Mouse (Mus musculus): ENCODE results near the gene Cyth3.

The Cyth3 gene

GRCm38 (mm10) chr5:143665561-143665960 is 43.3 kb downstream of the Cyth3 start:
- in situ Hi-C loops (cut with MboI, MseI): no loop called here

- in situ Hi-C loops (cut with MboI, MseI): no loop called here
Measured at GRCm38 (mm10) chr5:143666015-143666414, 43.8 kb downstream of the Cyth3 start.

- in situ Hi-C loops (cut with MboI, MseI): no loop called here
Measured at GRCm38 (mm10) chr5:143668884-143669283, 46.6 kb downstream of the Cyth3 start.

- in situ Hi-C loops (cut with MboI, MseI): no loop called here
Measured at GRCm38 (mm10) chr5:143669393-143669792, 47.1 kb downstream of the Cyth3 start.

GRCm38 (mm10) chr5:143669839-143670238 is 47.6 kb downstream of the Cyth3 start:
- in situ Hi-C loops (cut with MboI, MseI): no loop called here

- in situ Hi-C loops (cut with MboI, MseI): no loop called here
Measured at GRCm38 (mm10) chr5:143670740-143671415, 48.6 kb downstream of the Cyth3 start.

GRCm38 (mm10) chr5:143674576-143674975 is 52.3 kb downstream of the Cyth3 start:
- in situ Hi-C loops (cut with MboI, MseI): no loop called here

- in situ Hi-C loops (cut with MboI, MseI): no loop called here
Measured at GRCm38 (mm10) chr5:143676218-143676985, 54.2 kb downstream of the Cyth3 start.

GRCm38 (mm10) chr5:143677363-143677762 is 55.1 kb downstream of the Cyth3 start:
- in situ Hi-C loops (cut with MboI, MseI): no loop called here

GRCm38 (mm10) chr5:143678634-143679271 is 56.5 kb downstream of the Cyth3 start:
- in situ Hi-C loops (cut with MboI, MseI): no loop called here

- in situ Hi-C loops (cut with MboI, MseI): no loop called here
Measured at GRCm38 (mm10) chr5:143679654-143680053, 57.4 kb downstream of the Cyth3 start.

- in situ Hi-C loops (cut with MboI, MseI): no loop called here
Measured at GRCm38 (mm10) chr5:143683696-143684095, 61.4 kb downstream of the Cyth3 start.

GRCm38 (mm10) chr5:143684911-143685390 is 62.7 kb downstream of the Cyth3 start:
- in situ Hi-C loops (cut with MboI, MseI): no loop called here

- in situ Hi-C loops (cut with MboI, MseI): no loop called here
Measured at GRCm38 (mm10) chr5:143686456-143686855, 64.2 kb downstream of the Cyth3 start.

- in situ Hi-C loops (cut with MboI, MseI): no loop called here
Measured at GRCm38 (mm10) chr5:143687589-143687988, 65.3 kb downstream of the Cyth3 start.

- in situ Hi-C loops (cut with MboI, MseI): no loop called here
Measured at GRCm38 (mm10) chr5:143690392-143690791, 68.1 kb downstream of the Cyth3 start.

- in situ Hi-C loops (cut with MboI, MseI): no loop called here
Measured at GRCm38 (mm10) chr5:143690926-143691325, 68.7 kb downstream of the Cyth3 start.

GRCm38 (mm10) chr5:143696323-143696722 is 74.1 kb downstream of the Cyth3 start:
- in situ Hi-C loops (cut with MboI, MseI): no loop called here

- in situ Hi-C loops (cut with MboI, MseI): no loop called here
Measured at GRCm38 (mm10) chr5:143698454-143698853, 76.2 kb downstream of the Cyth3 start.

GRCm38 (mm10) chr5:143700247-143700646 is 78.0 kb downstream of the Cyth3 start:
- in situ Hi-C loops (cut with MboI, MseI): no loop called here

- in situ Hi-C loops (cut with MboI, MseI): no loop called here
Measured at GRCm38 (mm10) chr5:143701074-143701473, 78.8 kb downstream of the Cyth3 start.

- in situ Hi-C loops (cut with MboI, MseI): loop anchor here (5.0 kb wide), 1 partner anchor 133 kb away; no protein-coding TSS in a partner anchor
Measured at GRCm38 (mm10) chr5:143704875-143705658, 82.8 kb downstream of the Cyth3 start.

Data from T-helper 2 cell (primary cell).